Mouse (Mus musculus) heart, embryonic 14.5 days (tissue): ENCODE measurements around the gene Mettl7a1. TPM values are rescaled to one million over a fixed set of nuclear protein-coding genes. Genes with fewer than 3 reads are reported as not detected.
"Not testable (repeated sequence)": the region's sequence is repeated elsewhere in the genome, so short reads cannot be mapped to it uniquely, and the experiment has no call there.

Experiments used
- ATAC-seq: fragments of 200-750 bp; cut with Nextera tagmentation; 2 replicates; pipeline ENCODE4 v1.8.0; 2017; ENCODE audit warnings: low read depth, moderate TSS enrichment; ENCODE audit not compliant: insufficient number of reproducible peaks, insufficient read depth, low FRiP score
- H3K27ac ChIP-seq, 2 experiments: fragments of 200-500 bp in 1 of 2; fragments of 300-500 bp in 1 of 2; sonication (generic) in 1 of 2; replicated peaks in 1 of 2; 2 replicates each; pipeline ENCODE4 v1.5.1; 2012 to 2014; ENCODE audit warnings: low read depth in 2 of 2, low read length in 2 of 2, control low read depth in 1 of 2, mild to moderate bottlenecking in 1 of 2, mixed read lengths in 1 of 2; ENCODE audit not compliant: control insufficient read depth in 1 of 2, insufficient read depth in 1 of 2
- H3K27me3 ChIP-seq: fragments of 300-500 bp; sonication (generic); 2 replicates; pipeline ENCODE4 v1.6.1; 2014; ENCODE audit warnings: mild to moderate bottlenecking, low read length, control low read depth; ENCODE audit not compliant: control insufficient read depth, insufficient read depth
- H3K36me3 ChIP-seq: fragments of 300-500 bp; sonication (generic); 2 replicates; pipeline ENCODE4 v1.6.1; 2014; ENCODE audit warnings: mild to moderate bottlenecking, control low read depth, low read length, mixed read lengths; ENCODE audit not compliant: control insufficient read depth, insufficient read depth
- H3K4me1 ChIP-seq, 2 experiments: fragments of 200-500 bp in 1 of 2; fragments of 300-500 bp in 1 of 2; sonication (generic) in 1 of 2; 2 replicates each; pipeline ENCODE4 v1.6.1; 2012 to 2014; ENCODE audit warnings: low read length in 2 of 2, control low read depth in 1 of 2, mixed read lengths in 1 of 2; ENCODE audit not compliant: control insufficient read depth in 2 of 2, insufficient read depth in 2 of 2
- H3K4me2 ChIP-seq: fragments of 300-500 bp; sonication (generic); 2 replicates; pipeline ENCODE4 v1.6.1; 2014; ENCODE audit warnings: mild to moderate bottlenecking, low read length
- H3K4me3 ChIP-seq, 2 experiments: fragments of 200-500 bp in 1 of 2; fragments of 300-500 bp in 1 of 2; sonication (generic) in 1 of 2; 2 replicates each; pipeline ENCODE4 v1.5.1; 2012 to 2014; ENCODE audit warnings: low read length in 2 of 2, mild to moderate bottlenecking in 2 of 2, control low read depth in 1 of 2, low read depth in 1 of 2, moderate library complexity in 1 of 2; ENCODE audit not compliant: control insufficient read depth in 1 of 2, insufficient read depth in 1 of 2
- H3K9ac ChIP-seq: fragments of 300-500 bp; sonication (generic); 2 replicates; pipeline ENCODE4 v1.6.1; 2014; ENCODE audit warnings: mild to moderate bottlenecking, low read length
- H3K9me3 ChIP-seq: fragments of 300-500 bp; sonication (generic); 2 replicates; pipeline ENCODE4 v1.6.1; 2016; ENCODE audit warnings: low read length, control low read depth; ENCODE audit not compliant: control insufficient read depth
- WGBS: fragments of 180-500 bp; shearing (Covaris S2); extraction: QIAGEN DNeasy Blood & Tissue Kit; methylation state at CpG from one replicate; pipeline ENCODE4 v1.1.7; 2014; 5-methylcytosine and 5-hydroxymethylcytosine counted together
- polyA plus RNA-seq: library from polyadenylated mRNA; unstranded; fragments of >200 nt; fragmentation: Nextera tagmentation; extraction: Ambion mirVana; gene quantifications from 2 replicates; pipeline ENCODE4 v1.2.1, GENCODE M21; 2014

Gene Mettl7a1
- polyA plus RNA-seq, 1 experiment from 2014 or later = 3.8 TPM

DNA sequence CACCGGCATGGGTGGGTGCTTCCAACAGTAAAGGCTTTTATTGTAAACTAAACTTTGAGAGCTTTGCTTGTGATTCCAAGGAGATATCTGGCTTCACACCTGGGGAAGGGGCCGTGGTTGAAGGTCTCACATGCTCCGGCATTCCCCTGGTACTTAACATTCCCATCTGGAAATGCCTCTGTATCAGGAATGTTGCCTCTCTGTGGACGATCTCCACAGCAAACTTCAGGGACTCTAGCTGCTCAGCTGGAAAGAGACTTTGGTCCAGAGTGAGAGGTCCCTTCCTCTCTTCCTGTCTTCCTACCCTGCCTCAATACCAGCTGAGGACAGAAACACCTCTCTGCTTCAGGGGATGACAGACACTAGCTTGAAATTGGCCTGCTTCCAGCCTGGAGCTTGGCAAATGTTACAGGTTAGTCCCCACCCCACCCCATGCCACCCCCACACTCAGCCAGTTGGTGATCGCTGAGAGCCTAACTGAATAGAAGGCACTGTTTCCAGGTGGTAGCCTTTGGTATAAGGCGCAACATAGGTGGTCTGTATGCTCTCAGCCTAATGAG lies 47.6 kb downstream of the Mettl7a1 start:
- H3K36me3 ChIP-seq = no peaks in the 10 kb centered on the region
- peak overlapping the region in 1 of 2 experiments; percentile 38; a peak in 2 of 4 replicates for H3K27ac ChIP-seq
- peaks cover 13 to 20% of the 10 kb centered on the region in 2 experiments for H3K4me1 ChIP-seq
- no peaks in the 10 kb centered on the region for H3K9me3 ChIP-seq
- WGBS = 38% methylated on average over 6 of the region's 6 CpGs
- no peaks in the 10 kb centered on the region for H3K27me3 ChIP-seq
- no peak for ATAC-seq
- 0 out of 2 replicates have a peak overlapping the region, but pooled peaks have one; percentile 8 for H3K4me2 ChIP-seq
- no peak overlapping the region for H3K9ac ChIP-seq
- H3K4me3 ChIP-seq = no peak overlapping the region

DNA sequence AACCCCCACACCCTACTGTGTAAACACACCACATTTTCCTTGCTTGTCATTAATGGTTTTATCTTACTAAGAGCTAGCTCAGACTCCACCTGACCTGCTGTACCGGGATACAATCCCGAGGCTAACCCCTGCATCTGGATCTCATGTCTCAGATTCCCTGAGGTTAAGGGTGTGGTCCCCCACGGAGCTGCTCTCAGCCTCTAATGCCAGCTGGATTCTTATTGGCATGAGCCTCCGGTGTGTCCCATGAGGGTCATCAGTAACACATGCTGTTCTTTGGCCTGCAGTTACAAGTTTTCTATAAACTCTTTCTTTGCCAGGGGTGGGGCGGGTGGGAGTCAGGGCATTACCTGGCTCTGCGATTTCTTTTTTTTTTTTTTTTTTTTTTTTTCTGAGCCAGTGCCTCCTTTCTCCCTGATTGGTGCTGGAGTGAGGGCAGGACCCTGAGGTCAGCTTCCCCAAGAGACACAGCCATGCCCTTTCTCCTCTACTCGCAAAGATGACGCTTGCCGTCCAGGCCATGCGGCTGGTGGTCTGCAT lies 48.8 kb downstream of the Mettl7a1 start, which contains the start of the genes Methig1 and Mettl7a2:
Gene Methig1, plus strand, starts transcription at position 439 of the 540 bp plus-strand sequence.
Gene Mettl7a2, plus strand, starts transcription at position 490 of the 540 bp plus-strand sequence.
- WGBS = 90% methylated on average over 10 of the region's 10 CpGs
- Histone ChIP-seq H3K9ac (no peak within 1 kb of the TSS), H3K4me1 (peaks cover 13 to 20% of the 10 kb centered on the region in 2 experiments), H3K4me2 (no peak within 1 kb of the TSS), H3K4me3 (no peak within 1 kb of the TSS), H3K36me3 (no peaks in the 10 kb centered on the region), H3K27ac (no peak within 1 kb of the TSS), H3K9me3 (no peaks in the 10 kb centered on the region), H3K27me3 (no peaks in the 10 kb centered on the region)
- ATAC-seq = no peak

DNA sequence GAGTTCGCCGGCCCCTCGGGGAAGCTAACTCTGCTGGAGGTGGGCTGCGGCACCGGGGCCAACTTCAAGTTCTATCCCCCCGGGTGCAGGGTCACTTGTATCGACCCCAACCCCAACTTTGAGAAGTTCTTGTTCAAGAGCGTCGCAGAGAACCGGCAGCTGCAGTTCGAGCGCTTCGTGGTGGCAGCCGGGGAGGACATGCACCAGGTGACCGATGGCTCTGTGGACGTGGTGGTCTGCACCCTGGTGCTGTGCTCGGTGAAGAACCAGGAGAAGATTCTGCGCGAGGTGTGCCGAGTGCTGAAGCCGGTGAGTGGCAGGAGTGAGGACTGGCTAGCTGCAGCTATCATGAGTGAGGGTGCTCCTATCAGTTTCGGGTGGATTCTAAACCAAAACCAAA lies 49.5 kb downstream of the Mettl7a1 start:
- H3K27ac ChIP-seq, ATAC-seq, H3K9me3 ChIP-seq, H3K9ac ChIP-seq, H3K27me3 ChIP-seq, H3K4me3 ChIP-seq, H3K36me3 ChIP-seq, H3K4me2 ChIP-seq: not testable (repeated sequence)
- 81% methylated on average over 10 of the region's 22 CpGs for WGBS
- H3K4me1 ChIP-seq = peaks cover 13 to 20% of the 10 kb centered on the region in 2 experiments

DNA sequence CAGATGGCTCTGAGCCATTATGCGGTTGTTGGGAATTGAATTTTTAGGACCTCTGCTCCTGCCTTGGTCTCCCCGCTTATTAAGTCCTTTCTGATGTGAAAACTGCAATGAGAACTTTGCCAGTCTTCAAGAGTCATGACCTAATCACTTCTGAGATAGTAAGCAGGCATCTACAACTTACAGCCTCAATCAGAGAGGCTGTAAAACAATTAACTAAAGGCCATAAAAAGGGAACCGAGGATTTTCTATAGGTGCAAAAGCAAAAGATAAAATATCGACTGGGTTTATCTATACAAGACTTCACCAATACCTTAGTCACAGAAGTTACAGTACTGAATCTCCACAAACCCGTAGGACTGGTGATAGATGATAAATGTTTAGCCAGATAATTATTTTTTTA lies 51.9 kb downstream of the Mettl7a1 start:
- no peak overlapping the region for H3K27ac ChIP-seq
- no peak overlapping the region for H3K4me2 ChIP-seq
- 82% methylated on average over 5 of the region's 5 CpGs for WGBS
- H3K4me1 ChIP-seq = peaks cover 10 to 12% of the 10 kb centered on the region in 2 experiments
- H3K4me3 ChIP-seq = no peak overlapping the region
- H3K9me3 ChIP-seq = no peaks in the 10 kb centered on the region
- no peaks in the 10 kb centered on the region for H3K27me3 ChIP-seq
- ATAC-seq = no peak
- H3K36me3 ChIP-seq = no peaks in the 10 kb centered on the region
- no peak overlapping the region for H3K9ac ChIP-seq

DNA sequence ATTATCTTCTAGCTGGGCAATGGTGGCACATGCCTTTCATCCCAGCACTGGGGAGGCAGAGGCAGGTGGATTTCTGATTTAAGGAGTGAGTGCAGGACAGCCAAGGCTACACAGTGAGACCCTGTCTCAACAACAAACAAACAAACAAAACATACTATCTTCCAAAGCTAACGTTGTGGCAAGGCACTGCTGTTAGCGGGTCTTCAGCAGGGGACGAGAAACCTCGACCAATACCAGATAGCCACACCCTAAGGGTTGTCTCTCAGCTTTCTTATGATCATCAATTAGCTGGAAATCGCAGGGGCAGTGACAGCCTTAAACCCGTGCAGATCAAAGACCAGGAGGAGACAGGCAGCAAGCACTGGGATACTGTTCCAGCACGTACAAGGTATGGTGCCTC lies 60.3 kb downstream of the Mettl7a1 start, which contains the start of gene Higd1c:
Gene Higd1c, plus strand, starts transcription at position 301 of the 400 bp plus-strand sequence.
- 75% methylated on average over 7 of the region's 7 CpGs for WGBS
- ATAC-seq = no peak
- Histone ChIP-seq H3K9me3 (peaks cover 9% of the 10 kb centered on the region), H3K4me1 (no peaks in the 10 kb centered on the region), H3K9ac (no peak within 1 kb of the TSS), H3K36me3 (no peaks in the 10 kb centered on the region), H3K27me3 (no peaks in the 10 kb centered on the region), H3K4me3 (no peak within 1 kb of the TSS), H3K27ac (no peak within 1 kb of the TSS), H3K4me2 (no peak within 1 kb of the TSS)

DNA sequence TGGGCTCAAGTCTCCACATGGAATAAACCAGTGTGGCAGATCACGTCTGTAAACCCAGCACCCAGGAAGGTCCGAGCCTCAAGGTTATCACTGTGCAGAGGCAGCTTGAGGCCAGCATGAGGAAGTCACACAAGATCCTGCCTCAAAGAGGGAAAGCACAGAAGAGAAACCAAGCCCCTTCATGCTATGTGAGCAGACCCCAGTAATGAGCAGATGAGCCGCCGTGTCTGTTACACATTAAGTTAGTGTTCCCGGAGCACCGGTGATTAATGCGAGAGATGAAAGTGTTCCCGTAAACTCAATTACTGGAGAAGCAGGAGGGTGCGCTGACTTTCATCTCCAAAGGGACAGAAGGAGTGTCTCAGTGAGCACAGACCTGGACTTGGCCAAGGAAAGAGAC lies 62.0 kb downstream of the Mettl7a1 start:
- not testable (repeated sequence) for ATAC-seq, H3K4me1 ChIP-seq, H3K4me2 ChIP-seq, H3K36me3 ChIP-seq, H3K9me3 ChIP-seq, H3K27ac ChIP-seq, H3K27me3 ChIP-seq, H3K4me3 ChIP-seq, H3K9ac ChIP-seq
- WGBS = 84% methylated on average over 8 of the region's 9 CpGs

DNA sequence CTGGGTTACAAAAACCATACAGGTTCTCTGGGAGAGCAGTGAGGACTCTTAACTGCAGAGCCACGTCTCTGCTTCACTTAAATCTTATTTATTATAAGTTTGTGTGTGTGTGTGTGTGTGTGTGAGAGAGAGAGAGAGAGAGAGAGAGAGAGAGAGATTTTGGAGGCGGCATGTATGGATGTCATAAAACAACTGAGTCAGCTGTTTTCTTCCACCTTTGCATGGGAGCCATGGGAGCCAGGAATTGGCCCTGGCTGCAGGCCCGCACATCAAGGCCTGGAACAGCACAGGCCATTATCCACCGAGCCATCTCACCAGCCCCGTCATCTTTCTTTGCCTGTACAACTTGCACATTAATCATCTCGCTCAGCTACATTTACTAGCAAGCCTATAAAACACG lies 63.2 kb downstream of the Mettl7a1 start:
- no peaks in the 10 kb centered on the region for H3K27me3 ChIP-seq
- no peaks in the 10 kb centered on the region for H3K36me3 ChIP-seq
- H3K4me3 ChIP-seq = no peak overlapping the region
- H3K4me2 ChIP-seq = no peak overlapping the region
- 84% methylated on average over 7 of the region's 7 CpGs for WGBS
- no peak overlapping the region for H3K9ac ChIP-seq
- no peaks in the 10 kb centered on the region for H3K4me1 ChIP-seq
- peaks cover 9% of the 10 kb centered on the region for H3K9me3 ChIP-seq
- no peak overlapping the region for H3K27ac ChIP-seq
- no peak for ATAC-seq

DNA sequence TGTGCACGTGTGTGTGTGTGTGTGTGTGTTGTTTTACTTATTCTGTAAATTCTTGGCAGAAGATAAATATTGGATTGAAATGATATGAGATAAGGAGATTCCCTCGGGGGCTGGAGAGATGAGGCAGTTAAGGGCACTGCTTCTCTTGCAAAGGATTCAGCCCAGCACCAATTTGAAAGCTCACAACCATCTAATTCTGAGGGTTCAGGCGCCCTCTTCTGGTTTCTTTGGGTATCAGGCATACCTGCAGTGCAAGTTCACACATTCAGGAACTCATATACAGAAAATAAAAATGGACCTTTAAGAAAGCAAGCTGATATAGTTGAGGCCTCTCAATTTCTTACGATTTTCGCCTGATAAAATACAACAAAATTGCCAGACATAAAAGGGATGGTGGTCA lies 71.1 kb downstream of the Mettl7a1 start:
- ATAC-seq = no peak
- no peak overlapping the region for H3K9ac ChIP-seq
- 29% methylated on average over 5 of the region's 5 CpGs for WGBS
- H3K36me3 ChIP-seq = no peaks in the 10 kb centered on the region
- H3K27me3 ChIP-seq = no peaks in the 10 kb centered on the region
- H3K4me3 ChIP-seq = no peak overlapping the region
- H3K4me1 ChIP-seq = no peaks in the 10 kb centered on the region
- H3K9me3 ChIP-seq = no peaks in the 10 kb centered on the region
- no peak overlapping the region for H3K4me2 ChIP-seq
- no peak overlapping the region for H3K27ac ChIP-seq
